Mouse (Mus musculus): ENCODE results near the gene Ppm1f. TPM values are rescaled to one million over a fixed set of nuclear protein-coding genes. Genes with fewer than 3 reads are reported as not detected.

The Ppm1f gene
- polyA plus RNA-seq, 1 experiment from 2014 or later = 29.6 TPM

GRCm38 (mm10) chr16:16966290-16966689 is 70.0 kb downstream of the Ppm1f start:
- ATAC-seq (ENCODE audit: insufficient number of reproducible peaks, low FRiP score, low TSS enrichment, low read depth) = no peak
- Histone ChIP-seq H3K9ac (no peak overlapping the region), H3K9me3 (no peaks in the 10 kb centered on the region), H3K4me3 (no peak overlapping the region), H3K4me2 (no peak overlapping the region), H3K36me3 (no peaks in the 10 kb centered on the region), H3K27ac (no peak overlapping the region), H3K27me3 (no peaks in the 10 kb centered on the region), H3K4me1 (no peaks in the 10 kb centered on the region)

Other genes starting within 250 kb of the Ppm1f start
- gene Olfr19, start 220.1 kb upstream of the Ppm1f start, polyA plus RNA-seq (2015; fragmentation: Nextera tagmentation; extraction: Ambion mirVana) = not detected in 2 replicates
- gene Spag6l, start 67.0 kb upstream of the Ppm1f start, polyA plus RNA-seq (2015; fragmentation: Nextera tagmentation; extraction: Ambion mirVana) = not detected in 2 replicates
- gene Igll1, start 32.5 kb upstream of the Ppm1f start, polyA plus RNA-seq (2015; fragmentation: Nextera tagmentation; extraction: Ambion mirVana) = 0.52 and 0.62 TPM in 2 replicates
- 72.0 and 76.4 TPM in 2 replicates for gene Top3b, start 25.7 kb upstream of the Ppm1f start, polyA plus RNA-seq (2015; fragmentation: Nextera tagmentation; extraction: Ambion mirVana)
- gene Vpreb1, start 25.6 kb upstream of the Ppm1f start, polyA plus RNA-seq (2015; fragmentation: Nextera tagmentation; extraction: Ambion mirVana) = 2.0 and 2.4 TPM in 2 replicates
- 155 and 161 TPM in 2 replicates for gene Mapk1, start 86.9 kb downstream of the Ppm1f start, polyA plus RNA-seq (2015; fragmentation: Nextera tagmentation; extraction: Ambion mirVana)
- gene Ypel1, start 173.2 kb downstream of the Ppm1f start, polyA plus RNA-seq (2015; fragmentation: Nextera tagmentation; extraction: Ambion mirVana) = 19.4 and 26.2 TPM in 2 replicates
- 130 and 134 TPM in 2 replicates for gene Ppil2, start 214.8 kb downstream of the Ppm1f start, polyA plus RNA-seq (2015; fragmentation: Nextera tagmentation; extraction: Ambion mirVana)
- gene 2610318N02Rik, start 228.7 kb downstream of the Ppm1f start, polyA plus RNA-seq (2015; fragmentation: Nextera tagmentation; extraction: Ambion mirVana) = 15.6 and 19.2 TPM in 2 replicates
- gene Sdf2l1, start 235.9 kb downstream of the Ppm1f start, polyA plus RNA-seq (2015; fragmentation: Nextera tagmentation; extraction: Ambion mirVana) = 66.9 and 70.1 TPM in 2 replicates
- 14.0 and 14.3 TPM in 2 replicates for gene Ydjc, start 248.2 kb downstream of the Ppm1f start, polyA plus RNA-seq (2015; fragmentation: Nextera tagmentation; extraction: Ambion mirVana)